Mouse (Mus musculus) erythroblast, embryonic 14.5 days (primary cell): ENCODE data around the gene Krtap5-2. TPM values are rescaled to one million over a fixed set of nuclear protein-coding genes. Genes with fewer than 3 reads are reported as not detected.
"Not testable (repeated sequence)": the region's sequence is repeated elsewhere in the genome, so short reads cannot be mapped to it uniquely, and the experiment has no call there.

Experiments
- H3K27me3 ChIP-seq: 2 replicates; pipeline ENCODE4 v1.6.1; 2012; ENCODE audit warnings: inconsistent platforms; ENCODE audit not compliant: control insufficient read depth
- H3K36me3 ChIP-seq: 2 replicates; pipeline ENCODE4 v1.6.1; 2012; ENCODE audit warnings: mild to moderate bottlenecking, inconsistent platforms; ENCODE audit not compliant: control insufficient read depth
- H3K4me1 ChIP-seq: 2 replicates; pipeline ENCODE4 v1.6.1; 2012; ENCODE audit warnings: inconsistent platforms; ENCODE audit not compliant: control insufficient read depth
- H3K4me3 ChIP-seq: replicated peaks from 2 replicates; pipeline ENCODE3; 2012; ENCODE audit warnings: moderate library complexity, mild to moderate bottlenecking, inconsistent platforms
- H3K9me3 ChIP-seq: 2 replicates; pipeline ENCODE4 v1.6.1; 2012; ENCODE audit warnings: low read length, inconsistent platforms, mixed read lengths; ENCODE audit not compliant: control insufficient read depth
- GATA1 ChIP-seq: IDR thresholded peaks from 2 replicates; pipeline ENCODE4 v1.6.1; 2012; ENCODE audit warnings: low read length, inconsistent platforms, mixed read lengths
- TAL1 ChIP-seq: IDR thresholded peaks from 3 replicates; pipeline ENCODE4 v1.6.1; 2012; ENCODE audit warnings: low read length, inconsistent platforms, mixed read lengths
- polyA plus RNA-seq: library from polyadenylated mRNA; stranded (reverse); fragments of >175 nt; gene quantifications from 2 replicates; pipeline ENCODE4 v1.2.3, GENCODE M21; 2012

Krtap5-2 gene
- not detected in 2 replicates for polyA plus RNA-seq

- not testable (repeated sequence) for H3K4me3 ChIP-seq, H3K36me3 ChIP-seq, H3K27me3 ChIP-seq, H3K4me1 ChIP-seq, H3K9me3 ChIP-seq
Observed at GRCm38 (mm10) chr7:142175905-142176304, at the start of gene Krtap5-2. Krtap5-2 (minus strand) TSS chr7:142176005.

GRCm38 (mm10) chr7:142224518-142224917, 48.7 kb upstream of the Krtap5-2 start:
- Histone ChIP-seq H3K9me3 (peaks cover 12% of the 10 kb centered on the region), H3K4me1 (no peaks in the 10 kb centered on the region), H3K36me3 (no peaks in the 10 kb centered on the region), H3K4me3 (no peak overlapping the region), H3K27me3 (no peaks in the 10 kb centered on the region)
- TF ChIP-seq GATA1 (no peak), TAL1 (no peak)

- not testable (repeated sequence) for H3K27me3 ChIP-seq, H3K9me3 ChIP-seq, H3K4me1 ChIP-seq, H3K4me3 ChIP-seq, H3K36me3 ChIP-seq
Observed at GRCm38 (mm10) chr7:142212136-142212535, 36.3 kb upstream of the Krtap5-2 start.

- Histone ChIP-seq H3K4me3 (no peak within 1 kb of the TSS), H3K9me3 (no peaks in the 10 kb centered on the region), H3K27me3 (no peaks in the 10 kb centered on the region), H3K36me3 (no peaks in the 10 kb centered on the region), H3K4me1 (no peaks in the 10 kb centered on the region)
- TF ChIP-seq GATA1 = no peak
- no peak for TF ChIP-seq TAL1
Observed at GRCm38 (mm10) chr7:142211559-142211958, 35.8 kb upstream of the Krtap5-2 start, which contains the start of gene Gm7579. Gm7579 (plus strand) TSS chr7:142211859.

GRCm38 (mm10) chr7:142206891-142207290, 31.1 kb upstream of the Krtap5-2 start:
- not testable (repeated sequence) for H3K4me1 ChIP-seq, H3K4me3 ChIP-seq, H3K9me3 ChIP-seq, H3K27me3 ChIP-seq, H3K36me3 ChIP-seq

GRCm38 (mm10) chr7:142205488-142205887, 29.7 kb upstream of the Krtap5-2 start:
- H3K4me3 ChIP-seq = no peak overlapping the region
- TF ChIP-seq TAL1 = no peak
- no peak for TF ChIP-seq GATA1
- H3K4me1 ChIP-seq = no peaks in the 10 kb centered on the region
- H3K9me3 ChIP-seq = no peaks in the 10 kb centered on the region
- no peaks in the 10 kb centered on the region for H3K27me3 ChIP-seq
- no peaks in the 10 kb centered on the region for H3K36me3 ChIP-seq

- Histone ChIP-seq H3K4me1 (no peaks in the 10 kb centered on the region), H3K36me3 (no peaks in the 10 kb centered on the region), H3K9me3 (no peaks in the 10 kb centered on the region), H3K27me3 (no peaks in the 10 kb centered on the region), H3K4me3 (no peak within 1 kb of the TSS)
- no peak for TF ChIP-seq GATA1
- TF ChIP-seq TAL1 = no peak
Observed at GRCm38 (mm10) chr7:142201064-142201463, 25.3 kb upstream of the Krtap5-2 start, which contains the start of gene Krtap5-3. Krtap5-3 (plus strand) TSS chr7:142201364.

GRCm38 (mm10) chr7:142198748-142199147, 22.9 kb upstream of the Krtap5-2 start:
- H3K4me3 ChIP-seq = no peak overlapping the region
- no peak for TF ChIP-seq GATA1
- TF ChIP-seq TAL1 = no peak

GRCm38 (mm10) chr7:142190289-142190688, 14.5 kb upstream of the Krtap5-2 start, which contains the start of gene Gm10153:
Gm10153 (minus strand) TSS chr7:142190389.
- Histone ChIP-seq H3K4me1 (no peaks in the 10 kb centered on the region), H3K9me3 (no peaks in the 10 kb centered on the region), H3K36me3 (no peaks in the 10 kb centered on the region), H3K27me3 (no peaks in the 10 kb centered on the region), H3K4me3 (no peak within 1 kb of the TSS)
- no peak for TF ChIP-seq GATA1
- TF ChIP-seq TAL1 = no peak

More at GRCm38 (mm10) chr7:142198748-142199147, 22.9 kb upstream of the Krtap5-2 start:
- Histone ChIP-seq H3K4me1 (no peaks in the 10 kb centered on the region), H3K27me3 (no peaks in the 10 kb centered on the region), H3K9me3 (no peaks in the 10 kb centered on the region), H3K36me3 (no peaks in the 10 kb centered on the region)

- Histone ChIP-seq H3K27me3 (no peaks in the 10 kb centered on the region), H3K9me3 (no peaks in the 10 kb centered on the region), H3K36me3 (no peaks in the 10 kb centered on the region), H3K4me1 (no peaks in the 10 kb centered on the region), H3K4me3 (no peak overlapping the region)
- TF ChIP-seq GATA1 (no peak), TAL1 (no peak)
Observed at GRCm38 (mm10) chr7:142188156-142188555, 12.4 kb upstream of the Krtap5-2 start.
